Mouse (Mus musculus): ENCODE data around the gene Nasp. TPM values are rescaled to one million over a fixed set of nuclear protein-coding genes. Genes with fewer than 3 reads are reported as not detected.

Gene Nasp
- polyA plus RNA-seq, 1 experiment from 2014 or later, result 107 TPM

GRCm38 (mm10) chr4:116627359-116627716 is 403 bp downstream of the Nasp start:
- Histone ChIP-seq H3K27ac (peak overlapping the region; percentile 95), H3K9me3 (no peaks in the 10 kb centered on the region), H3K4me1 (peaks cover 15% of the 10 kb centered on the region), H3K9ac (peak overlapping the region; percentile 90), H3K27me3 (no peaks in the 10 kb centered on the region), H3K4me2 (peak overlapping the region; percentile 67), H3K4me3 (peak overlapping the region; percentile 99), H3K36me3 (peaks cover 9% of the 10 kb centered on the region)
- under 1% methylated on average over 13 of the region's 13 CpGs for WGBS
- peak; percentile 84 for ATAC-seq (ENCODE audit: insufficient number of reproducible peaks, low FRiP score, low TSS enrichment, low read depth)

DNA sequence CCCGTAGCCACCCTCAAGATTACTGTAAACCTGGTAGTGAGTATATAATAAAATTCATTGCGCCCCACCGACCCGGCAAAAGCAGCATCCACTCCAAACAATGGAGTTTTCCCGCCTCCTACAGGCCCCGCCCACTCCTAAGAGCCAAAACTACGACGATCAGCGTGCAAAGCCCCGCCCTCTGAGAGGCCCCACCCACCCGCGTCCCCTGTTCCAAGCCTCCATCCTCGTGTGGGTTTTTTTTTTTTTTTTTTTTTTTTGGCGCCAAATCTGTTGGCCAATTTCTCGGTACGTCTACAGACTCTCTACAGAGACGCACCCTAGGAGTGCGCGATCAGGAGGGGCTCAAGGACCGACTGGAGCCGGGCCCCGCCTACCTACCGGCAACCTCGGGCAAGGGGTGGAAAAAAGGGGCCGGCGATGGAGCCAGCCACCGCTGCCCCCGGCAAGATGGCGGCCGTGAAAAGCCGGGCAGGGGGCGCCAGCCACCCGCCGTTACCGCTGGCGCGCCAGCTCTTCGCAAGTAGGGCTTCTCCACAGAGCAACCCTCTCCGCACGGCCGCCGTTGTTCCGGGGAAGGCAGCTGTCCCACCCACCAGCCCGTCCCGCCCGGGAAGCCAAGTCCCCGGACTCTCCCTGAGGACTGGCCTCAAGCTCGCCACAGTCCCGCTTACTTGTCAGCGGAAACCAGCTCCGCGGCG is 933 bp downstream of the Nasp start:
- peak; percentile 80 for ATAC-seq (ENCODE audit: insufficient number of reproducible peaks, low FRiP score, low TSS enrichment, low read depth)
- H3K36me3 ChIP-seq, result peaks cover 6% of the 10 kb centered on the region; the same call in 1 of the 2 replicates
- H3K9me3 ChIP-seq, result no peaks in the 10 kb centered on the region
- H3K4me3 ChIP-seq, result peak overlapping the region; percentile 99
- H3K27ac ChIP-seq, result peak overlapping the region; percentile 95
- under 1% methylated on average over 50 of the region's 53 CpGs for WGBS
- H3K4me1 ChIP-seq, result peaks cover 15% of the 10 kb centered on the region
- peak overlapping the region; percentile 90 for H3K9ac ChIP-seq
- H3K4me2 ChIP-seq, result peak overlapping the region; percentile 67
- H3K27me3 ChIP-seq, result no peaks in the 10 kb centered on the region

GRCm38 (mm10) chr4:116624831-116625230 is 2.9 kb downstream of the Nasp start:
- no peak for ATAC-seq (ENCODE audit: insufficient number of reproducible peaks, low FRiP score, low TSS enrichment, low read depth)
- Histone ChIP-seq H3K27me3 (no peaks in the 10 kb centered on the region), H3K4me2 (no peak overlapping the region), H3K36me3 (peaks cover 17% of the 10 kb centered on the region), H3K9me3 (no peaks in the 10 kb centered on the region), H3K9ac (no peak overlapping the region), H3K27ac (no peak overlapping the region), H3K4me1 (peaks cover 15% of the 10 kb centered on the region), H3K4me3 (no peak overlapping the region)
- WGBS, result 89% methylated on average over 4 of the region's 4 CpGs

- H3K4me2 ChIP-seq, result no peak overlapping the region
- H3K27me3 ChIP-seq, result no peaks in the 10 kb centered on the region
- WGBS, result 98% methylated on average over 2 of the region's 2 CpGs
- peaks cover 57% of the 10 kb centered on the region for H3K36me3 ChIP-seq
- no peak overlapping the region for H3K27ac ChIP-seq
- no peaks in the 10 kb centered on the region for H3K9me3 ChIP-seq
- no peak overlapping the region for H3K4me3 ChIP-seq
- H3K4me1 ChIP-seq, result no peaks in the 10 kb centered on the region
- H3K9ac ChIP-seq, result no peak overlapping the region
- ATAC-seq (ENCODE audit: insufficient number of reproducible peaks, low FRiP score, low TSS enrichment, low read depth), result no peak
Measured at GRCm38 (mm10) chr4:116615237-116615636, 12.5 kb downstream of the Nasp start.

DNA sequence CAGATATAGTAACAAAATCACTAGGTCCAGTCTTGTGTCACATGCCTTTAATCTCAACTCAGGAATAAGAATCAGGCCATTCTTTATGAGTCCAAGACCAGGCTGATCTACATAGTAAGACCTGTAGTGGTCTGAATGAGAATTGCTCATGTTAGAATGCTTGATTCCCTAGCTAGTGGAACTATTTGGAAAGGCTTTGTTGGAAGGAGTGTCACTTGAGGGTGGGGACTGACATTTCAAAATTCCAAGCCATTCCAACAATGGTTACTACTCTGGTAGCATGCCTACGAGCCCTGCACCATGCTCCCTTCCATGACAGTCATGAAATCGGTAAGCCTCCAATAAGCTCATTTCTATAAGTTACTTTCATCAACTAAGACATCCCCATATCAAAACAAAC is 15.1 kb downstream of the Nasp start:
- 92% methylated on average over 2 of the region's 2 CpGs for WGBS
- Histone ChIP-seq H3K36me3 (peaks cover 64% of the 10 kb centered on the region), H3K27me3 (no peaks in the 10 kb centered on the region), H3K27ac (no peak overlapping the region), H3K9ac (no peak overlapping the region), H3K9me3 (no peaks in the 10 kb centered on the region), H3K4me1 (no peaks in the 10 kb centered on the region), H3K4me2 (no peak overlapping the region), H3K4me3 (no peak overlapping the region)
- no peak for ATAC-seq (ENCODE audit: insufficient number of reproducible peaks, low FRiP score, low TSS enrichment, low read depth)

DNA sequence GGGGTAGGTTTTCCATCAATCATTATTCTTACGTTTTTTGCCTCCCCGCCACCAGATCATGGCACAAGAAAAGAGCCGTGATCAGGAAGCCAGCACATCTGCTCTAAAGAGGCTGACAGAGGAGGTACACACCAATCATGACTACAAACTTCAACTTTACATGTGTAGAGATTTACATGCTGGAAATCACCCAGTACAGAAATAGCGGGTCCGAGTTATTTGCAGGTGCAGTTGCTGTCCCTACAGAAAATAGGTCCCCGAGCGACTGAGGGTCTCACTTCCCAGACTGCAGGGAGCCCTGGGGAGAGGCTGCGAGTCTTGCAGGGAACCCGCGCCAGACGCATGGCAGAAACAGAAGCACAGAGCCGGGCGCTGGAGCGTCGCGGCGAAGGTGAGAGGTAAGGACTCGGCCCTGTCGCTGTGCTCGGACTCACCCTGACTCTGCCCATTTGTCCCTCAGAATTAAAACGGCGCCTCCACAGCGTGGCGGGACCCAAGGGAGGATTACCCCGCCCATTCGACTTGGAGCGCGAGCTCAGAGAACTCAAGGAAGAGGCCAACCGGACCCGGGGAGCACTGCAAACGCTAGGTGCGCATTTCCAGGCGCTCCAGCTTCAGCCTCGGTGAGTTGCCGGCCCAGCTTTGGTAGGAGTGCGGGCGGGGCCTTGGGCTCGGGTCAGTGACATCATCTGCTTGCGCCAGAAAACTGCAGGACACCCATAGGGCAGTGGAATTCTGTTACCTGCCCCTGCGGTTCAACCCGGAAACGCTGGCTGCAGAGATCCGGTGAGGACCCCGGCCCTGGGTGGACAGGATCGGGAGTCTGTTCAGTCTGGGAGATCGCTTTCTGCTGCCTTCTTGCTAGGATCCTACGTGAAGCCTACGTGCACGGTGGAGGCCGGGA is 30.5 kb downstream of the Nasp start:
- ATAC-seq (ENCODE audit: insufficient number of reproducible peaks, low FRiP score, low TSS enrichment, low read depth), result peak; percentile 90
- WGBS, result under 1% methylated on average over 50 of the region's 50 CpGs
- no peaks in the 10 kb centered on the region for H3K9me3 ChIP-seq
- H3K9ac ChIP-seq, result peak overlapping the region; percentile 58
- H3K36me3 ChIP-seq, result peaks cover 47% of the 10 kb centered on the region
- peak overlapping the region; percentile 86 for H3K27ac ChIP-seq
- peaks cover 16% of the 10 kb centered on the region for H3K4me1 ChIP-seq
- H3K4me3 ChIP-seq, result peak overlapping the region; percentile 67
- peak overlapping the region; percentile 92 for H3K4me2 ChIP-seq
- no peaks in the 10 kb centered on the region for H3K27me3 ChIP-seq

- Histone ChIP-seq H3K27ac (peak within 1 kb of the TSS; percentile 86), H3K27me3 (no peaks in the 10 kb centered on the region), H3K36me3 (peaks cover 47% of the 10 kb centered on the region), H3K4me2 (peak within 1 kb of the TSS; percentile 92), H3K9ac (peak within 1 kb of the TSS; percentile 58), H3K4me1 (peaks cover 16% of the 10 kb centered on the region), H3K4me3 (peak within 1 kb of the TSS; percentile 67), H3K9me3 (no peaks in the 10 kb centered on the region)
- ATAC-seq (ENCODE audit: insufficient number of reproducible peaks, low FRiP score, low TSS enrichment, low read depth), result no peak
- 25% methylated on average over 5 of the region's 5 CpGs for WGBS
Measured at GRCm38 (mm10) chr4:116596379-116596778, 31.4 kb downstream of the Nasp start, which contains the start of gene Ccdc17. Ccdc17 (plus strand) TSS chr4:116596654.

DNA sequence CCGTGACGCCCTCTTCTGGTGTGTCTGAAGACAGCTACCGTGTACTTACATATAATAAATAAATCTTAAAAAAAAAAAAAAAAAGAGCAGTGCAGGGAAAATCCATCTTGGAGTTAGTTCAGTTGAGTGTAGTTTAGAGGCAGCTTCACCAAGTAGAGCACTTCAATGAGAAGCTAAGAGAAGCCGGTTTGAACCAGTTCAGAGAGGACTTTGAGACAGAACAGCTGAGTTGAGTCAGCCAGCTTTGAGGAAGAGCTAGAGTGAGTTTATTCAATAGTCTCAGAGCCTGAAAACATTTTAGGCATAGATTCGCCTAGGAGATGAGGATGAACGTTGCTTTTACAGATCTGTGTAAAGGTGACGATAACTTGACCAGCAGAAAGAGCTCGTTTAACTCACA is 31.9 kb downstream of the Nasp start:
- Histone ChIP-seq H3K27ac (no peak overlapping the region), H3K36me3 (peaks cover 47% of the 10 kb centered on the region), H3K9me3 (no peaks in the 10 kb centered on the region), H3K4me3 (no peak overlapping the region), H3K4me1 (peaks cover 16% of the 10 kb centered on the region), H3K27me3 (no peaks in the 10 kb centered on the region), H3K4me2 (no peak overlapping the region), H3K9ac (no peak overlapping the region)
- no peak for ATAC-seq (ENCODE audit: insufficient number of reproducible peaks, low FRiP score, low TSS enrichment, low read depth)
- WGBS, result 79% methylated on average over 8 of the region's 8 CpGs

- Histone ChIP-seq H3K4me2 (peak overlapping the region; percentile 74), H3K27me3 (no peaks in the 10 kb centered on the region), H3K27ac (peak overlapping the region; percentile 96), H3K4me1 (peaks cover 4% of the 10 kb centered on the region), H3K9me3 (no peaks in the 10 kb centered on the region), H3K4me3 (peak overlapping the region; percentile 76), H3K9ac (peak overlapping the region; percentile 86), H3K36me3 (peaks cover 7% of the 10 kb centered on the region)
- WGBS, result 3% methylated on average over 15 of the region's 15 CpGs
- no peak for ATAC-seq (ENCODE audit: insufficient number of reproducible peaks, low FRiP score, low TSS enrichment, low read depth)
Measured at GRCm38 (mm10) chr4:116558151-116558882, 69.4 kb downstream of the Nasp start.

GRCm38 (mm10) chr4:116557306-116558121 is 70.2 kb downstream of the Nasp start, which contains the start of gene Gpbp1l1:
Gpbp1l1 (plus strand) TSS chr4:116557658.
- H3K4me2 ChIP-seq, result peak within 1 kb of the TSS; percentile 74
- peak within 1 kb of the TSS; percentile 96 for H3K27ac ChIP-seq
- WGBS, result under 1% methylated on average over 71 of the region's 78 CpGs
- H3K36me3 ChIP-seq, result peaks cover 13% of the 10 kb centered on the region
- peak within 1 kb of the TSS; percentile 76 for H3K4me3 ChIP-seq
- no peaks in the 10 kb centered on the region for H3K27me3 ChIP-seq
- H3K9ac ChIP-seq, result peak within 1 kb of the TSS; percentile 86
- H3K4me1 ChIP-seq, result peaks cover 4% of the 10 kb centered on the region
- peak; percentile 97 for ATAC-seq (ENCODE audit: insufficient number of reproducible peaks, low FRiP score, low TSS enrichment, low read depth)
- no peaks in the 10 kb centered on the region for H3K9me3 ChIP-seq
